Mouse (Mus musculus): ENCODE data around the gene Crot.

DNA sequence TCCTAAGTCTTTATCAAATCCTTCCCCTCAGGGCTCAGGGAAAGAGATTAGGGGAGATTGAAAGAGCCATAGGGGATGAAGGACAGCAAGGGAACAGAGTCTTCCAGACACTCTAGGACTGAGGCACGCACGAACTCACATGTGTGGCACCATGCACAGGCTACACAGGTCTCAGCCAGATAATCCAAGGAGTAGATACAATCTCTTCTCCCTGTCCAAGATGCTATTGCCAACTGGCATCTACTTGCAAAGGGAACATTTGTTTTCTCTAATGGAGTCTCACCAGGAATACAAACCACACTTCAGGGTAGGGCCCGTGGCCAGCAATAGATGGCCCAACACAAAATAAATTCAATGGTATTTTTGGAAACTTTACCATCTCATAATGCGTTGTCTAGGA is 38.3 kb upstream of the Crot start:
- TF ChIP-seq POLR2A (IDR thresholded peaks at IDR 0.05; ENCODE audit: low read depth, low read length) = no peak
- TF ChIP-seq USF2 (conservative IDR thresholded peaks at IDR 0.05; ENCODE audit: low read depth, low read length) = no peak
- TF ChIP-seq CTCF (conservative IDR thresholded peaks at IDR 0.05 in 1 of 2, IDR thresholded peaks at IDR 0.05 in 1 of 2; ENCODE audit: low read depth in 2 of 2, low read length in 2 of 2) = no peak
- TF ChIP-seq CHD2 (IDR thresholded peaks at IDR 0.05; ENCODE audit: low read length) = no peak
- no peak for TF ChIP-seq EP300 (IDR thresholded peaks at IDR 0.05; ENCODE audit: low read length)
